Mouse (Mus musculus) ovary, postnatal 14 days (tissue): ENCODE results near the gene N4bp3.

Experiments
- DNase-seq: peaks from one replicate; pipeline ENCODE4 v3.0.0; 2022; ENCODE audit warnings: low spot score

N4bp3 gene

GRCm38 (mm10) chr11:51594715-51595350 is 55.8 kb downstream of the N4bp3 start:
- no peak for DNase-seq

GRCm38 (mm10) chr11:51593849-51594248 is 56.8 kb downstream of the N4bp3 start:
- no peak for DNase-seq

GRCm38 (mm10) chr11:51593368-51593767 is 57.3 kb downstream of the N4bp3 start:
- DNase-seq: no peak
